ENCODE assay signal across 8 mouse cellular contexts in the genomic region with DNA sequence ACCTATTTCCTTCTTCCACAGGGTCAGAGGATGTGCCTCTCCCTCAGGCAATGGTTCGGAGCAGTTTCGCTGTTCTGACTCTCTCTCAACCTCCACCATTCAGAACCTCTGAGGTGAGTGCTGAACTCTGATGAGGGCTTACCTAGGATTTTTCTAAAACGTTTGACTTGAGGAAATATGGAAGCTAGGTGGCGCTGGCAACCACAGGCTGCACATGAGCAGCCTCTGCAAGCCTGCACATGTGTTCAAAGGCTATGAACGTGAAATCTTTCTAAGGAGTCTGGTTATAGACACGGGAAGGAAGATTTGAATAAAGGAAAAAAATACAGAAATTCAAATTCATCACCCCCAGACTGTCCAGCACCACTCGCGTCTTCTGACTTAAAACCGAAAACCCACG.
DNase-seq lines count a peak whose midpoint lies in the region; ATAC-seq and TF ChIP-seq lines count a peak whose summit lies in the region.

No protein-coding gene starts in this region.

- H3K9ac ChIP-seq in ES-E14 (ENCODE audit: insufficient read depth, low read depth, low read length, poor library complexity, severe bottlenecking) = no peak overlapping the region

- intact Hi-C loops in gastrocnemius, adult 2 months (cut with DNase I) = loop anchor here (2.0 to 10.0 kb wide), 4 partner anchors 470 to 950 kb away; no protein-coding TSS in a partner anchor
- intact Hi-C loops in heart, postnatal 14 days (cut with DNase I) = loop anchor here (2.0 to 5.0 kb wide), 5 partner anchors 35 to 955 kb away; no protein-coding TSS in a partner anchor

- no peaks in the 10 kb centered on the region for H3K9me3 ChIP-seq in ES-E14 (ENCODE audit: control insufficient read depth, insufficient read depth, low read depth, low read length)

- no peaks in the 10 kb centered on the region for H3K36me3 ChIP-seq in ES-E14 (ENCODE audit: control insufficient read depth, insufficient read depth, low read length, poor library complexity, severe bottlenecking)

- peak; percentile 48 for DNase-seq in gastrocnemius, adult 2 months
- no peak for DNase-seq in gastrocnemius, postnatal 25 days
- peak; percentile 17 for DNase-seq in ES-E14 (ENCODE audit: low read depth, low spot score)
- DNase-seq in embryo, embryonic 10 days (ENCODE audit: low spot score) = peak; percentile 79
- DNase-seq in heart, postnatal 14 days = peak; percentile 44 to 65
- DNase-seq in layer of hippocampus, adult 9-11 months = peak; percentile 44
- DNase-seq in testis, postnatal 10 days (ENCODE audit: low spot score) = peak; percentile 58

- in situ Hi-C loops in ES-E14 (cut with MboI; ENCODE audit: low sequenced_read_pairs in 2 of 2, unreplicated experiment in 2 of 2) = no loop called here

- H3K4me1 ChIP-seq in ES-E14 (ENCODE audit: control insufficient read depth in 2 of 2, insufficient read depth in 2 of 2, low read length in 2 of 2, poor library complexity in 1 of 2) = no peaks in the 10 kb centered on the region

- peak; percentile 89 for TF ChIP-seq CTCF in gastrocnemius, adult 2 months (IDR thresholded peaks at IDR 0.05)

- H3K27ac ChIP-seq in gastrocnemius, adult 2 months = no peak overlapping the region
- H3K27ac ChIP-seq in ES-E14 (ENCODE audit: insufficient read depth, low read depth, low read length, poor library complexity, severe bottlenecking) = no peak overlapping the region

- no peak overlapping the region for H3K4me3 ChIP-seq in gastrocnemius, adult 2 months
- no peak overlapping the region for H3K4me3 ChIP-seq in ES-E14 (ENCODE audit: insufficient read depth in 1 of 2, low read depth in 1 of 2, low read length in 2 of 2, poor library complexity in 1 of 2, severe bottlenecking in 1 of 2)

- peak; percentile 82 for ATAC-seq in megakaryocyte progenitor cell, adult 5-6 weeks (replicated peaks; ENCODE audit: poor library complexity)

TF ChIP-seq in ES-E14, 5 proteins besides CTCF, POLR2A, EP300 and RAD21:
- no peak for TF ChIP-seq ZC3H11A (IDR thresholded peaks at IDR 0.05; ENCODE audit: borderline replicate concordance, low read depth, low read length)
- TF ChIP-seq CHD2 (IDR thresholded peaks at IDR 0.05; ENCODE audit: low read depth, low read length) = no peak
- no peak for TF ChIP-seq HCFC1 (IDR thresholded peaks at IDR 0.05; ENCODE audit: borderline replicate concordance, insufficient read depth, low read length)
- no peak for TF ChIP-seq ZNF384 (IDR thresholded peaks at IDR 0.05; ENCODE audit: low read depth, low read length)
- TF ChIP-seq MAFK (IDR thresholded peaks at IDR 0.05; ENCODE audit: insufficient read depth, low read depth, low read length) = no peak
